Comparison of ENCODE assay signal across 13 mouse cellular contexts in genomic region chr14:118608816-118609465, GRCm38 (mm10).
DNase-seq lines count a peak whose midpoint lies in the region; ATAC-seq and TF ChIP-seq lines count a peak whose summit lies in the region.
"Had no signal": no experiment of that assay in that cellular context is flagged by ENCODE, and none has a peak within 500 bp of the region (broad histone marks: within the 10 kb centered on the region; RNA-seq: fewer than 3 reads in every experiment).

No protein-coding gene starts in this region.

- DNase-seq in hindbrain, embryonic 14.5 days (ENCODE audit: low spot score): no peak
- peak; percentile 48 for DNase-seq in lung, postnatal 0 days (ENCODE audit: low spot score)
- DNase-seq in lung, postnatal 14 days: no peak
- DNase-seq in brain, embryonic 18.5 days (ENCODE audit: low read depth, low spot score): peak; percentile 18
- DNase-seq in frontal cortex, postnatal 14 days (ENCODE audit: low spot score in 2 of 2): peak; percentile 23 to 38
- DNase-seq in retina, embryonic 14.5 days (ENCODE audit: low spot score): no peak
- DNase-seq: adrenal gland, postnatal 14 days; heart, adult 18-20 months; heart, postnatal 10 days; kidney, adult 2 months; retina, postnatal 1 day had no signal

- TF ChIP-seq CTCF in lung, postnatal 0 days (IDR thresholded peaks at IDR 0.05): no peak

- no peaks in the 10 kb centered on the region for H3K9me3 ChIP-seq in hindbrain, embryonic 13.5 days
- no peaks in the 10 kb centered on the region for H3K9me3 ChIP-seq in hindbrain, embryonic 14.5 days (ENCODE audit: control insufficient read depth, low read length)
- no peaks in the 10 kb centered on the region for H3K9me3 ChIP-seq in lung, postnatal 0 days (ENCODE audit: low read length)

- H3K4me2 ChIP-seq in hindbrain, embryonic 13.5 days: no peak overlapping the region
- H3K4me2 ChIP-seq in hindbrain, embryonic 14.5 days (replicated peaks): no peak overlapping the region
- no peak overlapping the region for H3K4me2 ChIP-seq in lung, postnatal 0 days (replicated peaks; ENCODE audit: low read depth, low read length)

- WGBS in hindbrain, embryonic 13.5 days: 79% methylated on average over 16 of the region's 16 CpGs
- 77% methylated on average over 16 of the region's 16 CpGs for WGBS in hindbrain, embryonic 14.5 days
- WGBS in lung, postnatal 0 days: 47% methylated on average over 16 of the region's 16 CpGs

- TF ChIP-seq EP300 in lung, postnatal 0 days (IDR thresholded peaks at IDR 0.05): no peak

- peaks cover 4% of the 10 kb centered on the region; the same call in 1 of the 2 replicates for H3K4me1 ChIP-seq in hindbrain, embryonic 13.5 days (replicated peaks)
- H3K4me1 ChIP-seq in hindbrain, embryonic 14.5 days (replicated peaks; ENCODE audit: control insufficient read depth, insufficient read depth, low read length): no peaks in the 10 kb centered on the region
- H3K4me1 ChIP-seq in lung, postnatal 0 days (ENCODE audit: insufficient read depth, low read depth, low read length): no peaks in the 10 kb centered on the region; the same call in 1 of the 2 replicates

- H3K27me3 ChIP-seq in hindbrain, embryonic 13.5 days: no peaks in the 10 kb centered on the region
- no peaks in the 10 kb centered on the region for H3K27me3 ChIP-seq in hindbrain, embryonic 14.5 days (ENCODE audit: control insufficient read depth, insufficient read depth, low read length)
- no peaks in the 10 kb centered on the region for H3K27me3 ChIP-seq in lung, postnatal 0 days (replicated peaks; ENCODE audit: insufficient read depth, low read length)

- H3K27ac ChIP-seq in hindbrain, embryonic 13.5 days: no peak overlapping the region
- H3K27ac ChIP-seq in hindbrain, embryonic 14.5 days: no peak overlapping the region
- no peak overlapping the region for H3K27ac ChIP-seq in lung, postnatal 0 days (ENCODE audit: low read length)

- H3K36me3 ChIP-seq in hindbrain, embryonic 13.5 days: no peaks in the 10 kb centered on the region
- H3K36me3 ChIP-seq in hindbrain, embryonic 14.5 days (replicated peaks; ENCODE audit: control insufficient read depth, insufficient read depth): no peaks in the 10 kb centered on the region
- H3K36me3 ChIP-seq in lung, postnatal 0 days (ENCODE audit: insufficient read depth, low read length): no peaks in the 10 kb centered on the region

- H3K9ac ChIP-seq in hindbrain, embryonic 13.5 days: no peak overlapping the region
- no peak overlapping the region for H3K9ac ChIP-seq in hindbrain, embryonic 14.5 days
- H3K9ac ChIP-seq in lung, postnatal 0 days (replicated peaks; ENCODE audit: low read depth): no peak overlapping the region

- peak; percentile 36; the same call in 1 of the 2 replicates for ATAC-seq in hindbrain, embryonic 13.5 days (ENCODE audit: low FRiP score)
- ATAC-seq in hindbrain, embryonic 14.5 days (ENCODE audit: low FRiP score): no peak
- peak; percentile 19; the same call in 1 of the 2 replicates for ATAC-seq in lung, postnatal 0 days
- ATAC-seq in megakaryocyte-erythroid progenitor cell, adult 5-6 weeks (replicated peaks; ENCODE audit: low FRiP score, low TSS enrichment, poor library complexity, severe bottlenecking): no peak

- no peak overlapping the region for H3K4me3 ChIP-seq in hindbrain, embryonic 13.5 days
- H3K4me3 ChIP-seq in hindbrain, embryonic 14.5 days (replicated peaks; ENCODE audit: low read length): no peak overlapping the region
- no peak overlapping the region for H3K4me3 ChIP-seq in lung, postnatal 0 days (ENCODE audit: low read depth, low read length)

Comparison
In these comparisons a context has a peak if more than half of its experiments do, and no peak if none do; other contexts are left out.
1. ATAC-seq: peak in hindbrain, embryonic 13.5 days (single experiment) and lung, postnatal 0 days (single experiment); none in hindbrain, embryonic 14.5 days (single experiment) and megakaryocyte-erythroid progenitor cell, adult 5-6 weeks (single experiment).
2. DNase-seq: peak in lung, postnatal 0 days (single experiment), brain, embryonic 18.5 days (single experiment) and frontal cortex, postnatal 14 days (2 of 2); none in hindbrain, embryonic 14.5 days (single experiment), lung, postnatal 14 days (single experiment) and retina, embryonic 14.5 days (single experiment).